Mouse (Mus musculus): ENCODE measurements around the gene Zkscan2. TPM values are rescaled to one million over a fixed set of nuclear protein-coding genes. Genes with fewer than 3 reads are reported as not detected.

The Zkscan2 gene
- polyA plus RNA-seq, 3 experiments from 2014 or later: not detected

- ATAC-seq: no peak
Observed at GRCm38 (mm10) chr7:123431206-123431605, 69.0 kb downstream of the Zkscan2 start.

GRCm38 (mm10) chr7:123430411-123430705 is 69.9 kb downstream of the Zkscan2 start:
- no peak for ATAC-seq

GRCm38 (mm10) chr7:123429624-123430410 is 70.4 kb downstream of the Zkscan2 start:
- no peak for ATAC-seq

Other genes starting within 250 kb of the Zkscan2 start
- gene Lcmt1, start 130.7 kb downstream of the Zkscan2 start, polyA plus RNA-seq (2017; shearing (Covaris generic)): 10 to 100 TPM; 28.0 to 33.4 (median 30.3) TPM
- gene Arhgap17, start 130.5 kb downstream of the Zkscan2 start, polyA plus RNA-seq (2017; shearing (Covaris generic)): 10 to 100 TPM; 19.5 to 23.4 (median 22.6) TPM
- gene Aqp8, start 38.2 kb downstream of the Zkscan2 start, polyA plus RNA-seq (2017; shearing (Covaris generic)): not detected

All from inflammation-experienced regulatory T-cells, adult 6 months (primary cell).